Mouse (Mus musculus) brain, embryonic 18.5 days (tissue): ENCODE data around the gene Klre1.

Experiments
- DNase-seq: peaks from one replicate; pipeline ENCODE4 v3.0.0-alpha.2; 2012; ENCODE audit warnings: low read depth, low spot score

Klre1 gene

DNA sequence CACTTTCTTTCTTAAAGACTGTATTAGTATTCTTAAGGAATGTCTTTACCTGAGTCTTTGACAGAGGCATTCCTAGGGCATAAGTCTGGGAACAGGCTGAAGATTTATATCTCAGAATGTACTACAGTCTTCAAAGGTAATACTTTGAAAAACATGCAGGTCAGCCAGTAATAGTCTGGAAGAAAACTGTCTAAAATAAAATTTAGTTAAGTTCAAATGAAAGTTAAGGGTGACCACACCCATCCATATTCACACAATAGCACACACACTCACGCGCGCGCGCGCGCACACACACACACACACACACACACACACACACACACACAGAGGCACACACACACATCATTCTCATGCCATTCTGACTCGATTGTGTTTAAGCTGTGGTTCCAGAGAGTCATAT lies at the start of gene Klre1:
Gene Klre1 (plus strand): TSS at position 301 of the 400 bp plus-strand sequence.
- no peak for DNase-seq

DNA sequence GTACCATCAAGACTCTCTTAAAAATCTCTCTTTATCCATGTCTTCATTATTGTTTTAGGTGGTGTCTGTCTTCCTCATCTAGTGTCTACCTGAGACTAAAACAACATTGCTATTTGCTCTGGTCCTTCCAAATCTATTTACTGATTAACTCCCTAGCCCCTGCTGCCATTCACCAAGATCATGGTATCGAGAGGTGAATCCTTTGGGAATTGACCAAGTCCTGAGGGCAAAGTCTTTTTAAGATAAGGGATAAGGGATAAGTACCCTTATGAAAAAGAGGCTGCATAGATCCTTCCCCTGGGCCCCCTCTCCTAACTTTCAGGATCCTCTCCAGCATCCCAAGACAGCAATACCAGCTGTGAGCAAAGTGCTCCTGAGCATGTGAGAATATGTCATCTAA lies 48.1 kb upstream of the Klre1 start:
- DNase-seq = no peak

- no peak for DNase-seq
Measured at GRCm38 (mm10) chr6:129530261-129530660, 47.4 kb upstream of the Klre1 start.

DNA sequence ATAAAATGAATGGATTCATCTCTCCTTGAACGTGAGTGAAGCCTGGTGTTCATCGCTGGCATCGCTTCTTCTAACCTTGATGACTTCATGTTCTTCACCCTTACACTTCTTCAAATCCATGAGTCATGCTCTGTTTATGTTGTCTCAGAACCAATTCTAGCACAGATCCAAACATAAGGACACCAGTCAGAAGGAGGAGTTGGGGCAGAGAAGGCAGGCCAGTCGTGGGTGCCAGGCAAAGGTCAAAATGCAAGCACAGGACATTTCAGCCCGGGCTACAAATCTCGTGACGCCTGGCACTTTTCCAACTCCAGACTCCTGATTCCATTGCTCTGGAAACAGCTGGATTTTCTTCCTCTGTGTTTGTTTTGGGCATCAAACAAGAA lies 45.2 kb upstream of the Klre1 start:
- DNase-seq = no peak

DNA sequence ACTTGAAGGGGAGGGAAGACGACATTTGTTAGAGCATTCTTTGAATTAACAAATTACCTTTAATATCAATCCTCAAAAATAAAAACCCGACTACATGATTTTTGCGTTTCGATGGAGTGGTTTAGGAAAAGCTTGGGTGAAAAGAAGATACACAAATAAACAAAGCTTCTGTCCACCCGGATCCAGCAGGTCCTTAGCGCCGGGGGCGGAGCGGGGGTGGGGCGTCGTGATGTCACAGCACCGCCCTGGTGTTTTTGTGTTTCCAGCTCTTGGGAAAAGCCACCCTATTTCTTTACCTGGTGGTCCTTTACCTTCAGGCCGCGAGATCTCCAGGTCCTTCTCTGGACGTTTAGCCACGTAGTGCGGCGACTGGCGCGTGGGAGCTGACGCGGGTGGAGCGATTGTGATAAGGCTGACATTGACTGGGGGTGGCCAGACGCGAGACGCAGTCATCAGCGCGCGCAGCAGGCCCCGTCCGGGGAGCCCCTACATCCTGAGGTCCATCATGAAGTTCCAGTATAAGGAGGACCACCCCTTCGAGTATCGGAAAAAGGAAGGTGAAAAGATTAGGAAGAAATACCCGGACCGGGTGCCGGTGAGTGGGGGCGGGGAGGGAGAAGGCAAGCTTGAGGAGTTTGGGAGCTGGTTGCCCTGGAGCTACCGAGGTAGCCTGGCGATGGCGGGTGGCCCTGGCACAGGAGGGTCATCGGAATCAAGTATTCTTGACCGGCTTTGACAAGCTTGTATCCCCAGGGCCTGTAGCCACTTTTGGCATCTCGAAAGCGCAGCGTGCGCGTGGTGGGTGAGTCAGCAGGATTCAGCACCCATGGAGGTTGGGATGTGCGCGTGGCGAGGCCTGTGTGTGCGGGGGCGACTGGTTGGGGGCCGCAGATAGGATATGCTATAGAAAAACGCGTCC lies 44.5 kb upstream of the Klre1 start, which contains the start of gene Gabarapl1:
Gene Gabarapl1 (plus strand): TSS at position 219 of the 919 bp plus-strand sequence.
- peak; percentile 64 for DNase-seq

GRCm38 (mm10) chr6:129534057-129534456 lies 43.6 kb upstream of the Klre1 start:
- DNase-seq = peak; percentile 46

DNA sequence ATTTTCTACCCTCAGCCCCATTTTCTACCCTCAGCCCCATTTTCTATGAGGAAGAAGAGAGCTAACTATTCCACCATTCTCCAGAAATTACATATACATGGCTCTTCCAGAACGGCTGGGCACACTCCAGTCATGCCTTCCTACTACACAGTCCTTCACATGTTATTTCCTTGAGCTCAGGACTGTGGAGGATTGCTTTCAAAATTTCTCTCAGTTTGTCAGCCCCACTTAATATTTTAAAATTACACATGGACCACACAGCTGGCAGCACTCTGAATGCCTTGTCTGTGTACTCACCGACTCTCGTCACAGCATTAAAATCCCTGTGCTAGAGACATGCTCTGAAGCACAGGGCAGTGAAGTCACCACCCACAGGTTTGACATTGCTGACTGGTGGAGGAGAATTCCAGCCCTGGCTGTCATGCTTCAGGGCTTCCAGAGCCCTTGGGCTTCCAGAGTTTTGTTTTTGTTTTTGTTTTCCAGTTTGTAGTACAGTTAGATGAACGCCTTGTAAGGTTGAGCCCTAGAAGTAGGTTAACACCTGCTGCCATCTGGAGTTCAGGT lies 43.0 kb upstream of the Klre1 start:
- no peak for DNase-seq

GRCm38 (mm10) chr6:129535723-129536122 lies 42.0 kb upstream of the Klre1 start:
- DNase-seq = no peak

GRCm38 (mm10) chr6:129538555-129538954 lies 39.1 kb upstream of the Klre1 start:
- no peak for DNase-seq

DNA sequence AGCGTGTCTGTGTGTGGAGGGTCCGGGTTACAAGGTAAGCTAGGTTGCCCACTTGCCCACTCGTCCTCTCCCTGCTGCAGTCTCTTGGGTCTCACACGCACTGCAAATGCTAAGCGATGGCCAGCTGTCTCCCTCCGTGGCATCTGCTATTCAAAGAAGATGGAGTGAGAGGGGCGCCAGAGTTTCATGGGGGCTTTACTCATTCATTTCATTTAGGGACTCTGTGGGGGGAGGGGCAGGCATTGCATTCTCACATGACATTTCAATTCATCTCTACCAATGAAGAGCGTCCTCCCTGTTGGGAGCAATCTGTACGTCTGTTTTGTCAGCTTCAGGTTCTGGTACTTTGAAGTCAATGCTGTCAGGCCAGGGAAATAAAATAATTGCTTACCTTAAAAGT lies 35.8 kb upstream of the Klre1 start:
- no peak for DNase-seq

GRCm38 (mm10) chr6:129542540-129542939 lies 35.2 kb upstream of the Klre1 start:
- no peak for DNase-seq

GRCm38 (mm10) chr6:129543709-129544606 lies 33.7 kb upstream of the Klre1 start:
- no peak for DNase-seq

DNA sequence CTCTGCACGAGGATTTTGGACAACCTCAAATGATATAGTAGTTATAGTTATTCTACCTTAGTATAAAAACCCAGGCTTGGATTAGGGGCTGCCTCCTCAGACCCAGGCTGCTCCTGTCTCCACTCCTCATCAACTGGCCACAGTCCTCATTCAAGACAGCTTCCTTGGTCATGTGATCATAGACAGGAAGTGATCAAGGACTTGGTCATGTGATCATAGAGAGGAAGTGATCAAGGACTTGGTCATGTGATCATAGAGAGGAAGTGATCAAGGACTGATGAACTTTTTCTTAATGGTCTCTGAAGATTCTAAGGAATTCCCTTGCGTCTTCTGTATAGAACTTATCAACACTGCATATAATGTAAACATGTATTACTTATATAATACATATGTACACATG lies 30.4 kb upstream of the Klre1 start:
- DNase-seq = no peak

- DNase-seq = no peak
Measured at GRCm38 (mm10) chr6:129548009-129548408, 29.7 kb upstream of the Klre1 start.

DNA sequence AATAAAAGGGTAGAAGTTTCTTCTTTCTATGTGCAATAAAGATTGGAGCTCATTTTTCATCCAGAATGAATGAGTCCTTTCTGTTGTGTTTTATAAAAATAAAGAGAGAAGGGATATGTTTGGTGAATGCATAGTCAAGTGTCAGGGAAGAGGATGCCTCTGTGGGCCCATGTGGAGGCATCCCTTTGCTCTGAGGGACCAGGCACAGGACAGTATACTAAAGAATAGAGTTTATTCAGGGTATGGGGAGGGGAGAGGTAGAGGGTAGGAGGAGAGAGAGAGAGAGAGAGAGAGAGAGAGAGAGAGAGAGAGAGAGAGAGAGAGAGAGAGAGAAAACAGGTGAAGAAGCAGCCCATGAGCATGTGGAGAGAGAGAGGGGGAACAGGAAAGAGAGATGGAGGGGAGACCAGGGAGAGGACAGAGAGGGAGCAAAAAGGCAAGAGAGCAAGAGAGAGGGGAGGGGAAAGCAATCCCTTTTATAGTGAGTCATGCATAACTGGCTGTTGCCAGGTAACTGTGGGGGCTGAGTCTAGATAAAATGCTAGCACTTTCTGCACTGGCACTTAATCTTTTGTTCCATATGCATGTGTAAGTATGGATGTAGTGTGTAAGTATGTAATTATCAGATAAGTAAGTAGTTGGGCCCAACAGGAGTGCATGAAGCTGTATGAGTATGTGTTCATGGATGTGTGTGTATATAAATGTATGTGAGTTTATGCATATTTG lies 20.2 kb upstream of the Klre1 start:
- DNase-seq = no peak

DNA sequence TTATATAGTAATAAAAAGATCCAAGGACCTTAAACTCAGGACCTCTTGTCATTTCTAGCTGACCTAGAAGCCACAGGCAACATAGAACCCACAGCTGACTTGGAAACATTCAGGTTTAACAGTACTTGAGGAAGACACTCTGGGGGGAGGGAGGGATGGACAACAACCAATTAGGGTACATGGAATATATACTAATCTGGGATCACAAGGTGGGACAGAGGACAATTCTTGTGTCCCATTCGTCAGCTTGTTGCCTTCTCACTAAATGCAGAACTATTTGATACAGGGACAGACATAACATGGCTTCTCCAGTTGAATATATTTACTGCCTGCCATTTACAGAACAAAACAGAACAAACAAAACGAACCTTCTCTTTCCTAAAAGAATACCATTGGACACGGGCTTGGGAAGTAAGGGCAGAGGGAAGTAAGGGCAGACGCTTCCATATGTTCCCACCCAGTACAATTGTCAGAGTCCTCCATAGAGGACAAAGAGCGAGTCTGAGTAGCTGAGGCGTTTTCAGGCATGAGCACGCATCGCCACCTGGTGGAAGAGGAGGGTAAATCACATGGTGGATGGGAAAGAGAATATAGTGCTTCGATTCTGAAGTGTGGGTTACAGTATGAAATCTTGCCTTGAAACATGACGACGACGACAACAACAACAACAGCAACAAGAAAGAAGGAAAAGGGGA lies 18.6 kb upstream of the Klre1 start:
- no peak for DNase-seq

- DNase-seq = no peak
Measured at GRCm38 (mm10) chr6:129559641-129560027, 18.1 kb upstream of the Klre1 start.

DNA sequence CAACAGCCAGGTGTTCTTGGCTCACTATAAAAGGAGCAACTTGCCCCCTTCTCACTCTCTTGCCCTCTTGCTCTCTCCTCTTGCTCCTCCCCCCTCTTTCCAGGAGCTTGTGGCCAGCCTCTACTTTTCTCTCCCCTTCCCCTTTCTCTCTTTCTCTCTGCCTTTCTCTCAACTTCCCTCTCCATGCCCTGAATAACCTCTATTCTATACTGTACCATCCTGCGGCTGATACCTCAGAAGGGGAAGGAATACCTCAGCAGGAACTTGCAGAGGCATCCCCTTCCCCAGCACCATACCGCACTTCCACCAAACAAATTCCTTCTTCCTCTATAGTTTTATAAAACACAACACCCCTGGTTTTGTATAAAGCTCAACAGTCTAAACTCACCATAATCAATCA lies 12.4 kb upstream of the Klre1 start:
- DNase-seq = no peak

DNA sequence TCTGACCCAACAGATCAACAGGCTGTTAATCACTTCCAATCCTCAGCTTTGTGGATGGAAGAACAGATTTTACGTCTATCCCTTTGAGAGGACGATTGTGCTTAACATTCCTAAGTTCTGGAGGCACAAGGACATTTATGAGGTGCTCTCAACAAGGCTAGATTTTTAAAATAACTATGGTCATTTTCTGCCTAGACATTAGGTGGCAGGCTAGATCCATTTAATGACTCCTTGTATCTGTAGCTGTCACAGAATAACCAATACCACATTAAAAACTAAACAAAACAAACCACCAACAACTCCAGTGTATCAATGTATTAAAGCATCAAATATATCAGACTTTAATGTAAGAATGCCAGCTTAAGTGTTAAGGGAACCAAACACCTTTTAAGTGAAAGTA lies 2.4 kb upstream of the Klre1 start:
- no peak for DNase-seq

DNA sequence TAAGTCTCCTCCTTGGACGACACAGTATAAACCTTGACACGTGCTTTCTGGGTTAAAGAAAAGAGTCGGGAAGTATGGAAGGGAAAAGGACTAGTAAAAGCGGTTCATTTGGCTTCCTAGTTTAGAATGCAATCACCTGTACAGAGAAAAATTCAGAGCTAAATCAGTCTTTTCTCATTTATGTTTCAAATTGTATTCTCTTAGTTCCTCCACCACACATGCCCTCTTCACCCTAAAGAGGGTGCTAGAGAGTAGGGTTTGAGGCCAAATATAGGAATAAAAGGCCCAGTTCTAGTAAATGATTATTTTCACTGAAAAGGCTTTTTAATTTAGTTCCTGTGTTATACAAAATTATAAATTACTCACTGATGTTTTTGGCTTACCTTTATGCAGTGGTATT lies 3.6 kb downstream of the Klre1 start:
- DNase-seq = no peak

DNA sequence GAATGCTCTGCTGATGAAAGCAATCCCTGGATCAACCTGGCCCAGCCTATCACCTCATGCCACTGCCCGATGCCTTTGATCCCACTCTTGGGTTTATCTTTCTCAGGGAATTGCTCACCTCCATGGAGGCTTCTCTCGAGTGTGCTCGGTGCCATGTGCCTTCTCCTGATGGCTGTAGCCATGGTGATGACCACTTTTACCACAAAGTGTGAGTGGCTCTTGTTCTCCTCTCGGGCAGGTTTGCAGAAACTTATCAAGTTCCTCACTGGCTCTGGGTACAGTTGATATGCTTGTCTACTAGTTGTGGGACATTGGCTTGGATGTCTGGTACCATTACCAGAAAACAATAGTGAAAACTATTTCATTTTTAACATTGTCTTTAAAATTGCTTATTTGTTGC lies 4.2 kb downstream of the Klre1 start:
- DNase-seq = no peak
